Mouse (Mus musculus) T-helper 17 cell (primary cell): ENCODE measurements around the gene Prkcb.

Experiments used
- in situ Hi-C, 2 experiments: fragments of 300-600 bp; cut with MboI, MseI; formaldehyde crosslinking; loops; 1 replicate in 1 of 2; 2 replicates in 1 of 2; pipeline ENCODE4 v1.15.1; 2025; ENCODE audit warnings: high pct_unique_total_duplicates in 2 of 2

Gene Prkcb

DNA sequence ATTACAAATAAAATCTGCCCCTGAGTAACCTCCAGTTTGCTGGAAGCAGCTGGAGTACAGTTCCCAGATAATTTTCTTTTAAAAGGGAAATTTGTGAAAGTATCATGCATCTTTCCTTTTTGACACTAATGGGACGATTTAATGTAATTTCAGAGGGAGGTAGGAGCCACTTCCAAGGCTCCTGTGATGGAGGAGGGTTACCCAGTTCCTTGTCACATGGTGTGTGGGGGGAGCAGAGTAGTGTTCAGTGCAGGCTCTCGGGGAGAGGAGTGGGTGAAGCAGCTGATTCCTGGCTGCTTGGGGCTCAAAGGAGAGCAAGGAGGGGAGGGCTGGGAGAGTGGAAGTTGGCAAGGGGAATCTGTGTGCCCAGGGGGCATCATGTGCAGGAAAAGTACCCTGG, 68.4 kb downstream of the Prkcb start:
- in situ Hi-C loops, result no loop called here

DNA sequence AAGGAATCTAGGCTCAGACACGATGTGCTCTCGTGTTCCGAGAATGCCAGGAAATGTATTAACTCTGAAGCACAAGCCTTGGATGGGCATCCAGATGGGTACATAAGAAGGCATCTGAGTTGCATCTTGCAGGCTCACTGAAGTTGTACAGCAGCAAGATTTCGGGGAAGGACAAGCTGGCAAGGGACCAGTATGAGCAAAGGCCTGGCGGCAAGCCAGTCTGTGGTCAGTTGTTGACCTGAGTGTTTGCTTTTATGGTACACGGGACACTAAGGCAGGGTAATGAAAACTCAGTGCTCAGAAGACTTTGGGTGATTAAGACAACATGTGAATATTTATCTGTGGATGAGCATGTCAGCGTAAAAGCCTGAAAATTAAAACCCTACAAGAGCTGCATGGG, 69.3 kb downstream of the Prkcb start:
- in situ Hi-C loops, result no loop called here

DNA sequence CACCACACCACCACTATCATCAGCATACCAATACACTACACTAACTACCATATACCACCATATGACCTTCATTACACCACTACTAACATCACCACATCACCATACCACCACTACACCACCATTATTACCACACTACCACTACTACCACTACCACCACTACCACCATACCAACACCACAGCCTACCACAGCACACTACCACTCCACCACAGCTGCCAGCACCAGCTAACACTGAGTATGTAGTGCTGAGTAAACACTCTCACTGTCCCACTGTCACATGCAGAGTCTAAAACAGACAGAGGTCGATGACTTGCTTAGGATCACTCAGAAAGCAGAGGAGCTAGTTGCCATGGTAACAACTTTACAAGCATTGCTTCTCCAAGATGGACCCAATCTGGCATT, 78.1 kb downstream of the Prkcb start:
- in situ Hi-C loops, result no loop called here

DNA sequence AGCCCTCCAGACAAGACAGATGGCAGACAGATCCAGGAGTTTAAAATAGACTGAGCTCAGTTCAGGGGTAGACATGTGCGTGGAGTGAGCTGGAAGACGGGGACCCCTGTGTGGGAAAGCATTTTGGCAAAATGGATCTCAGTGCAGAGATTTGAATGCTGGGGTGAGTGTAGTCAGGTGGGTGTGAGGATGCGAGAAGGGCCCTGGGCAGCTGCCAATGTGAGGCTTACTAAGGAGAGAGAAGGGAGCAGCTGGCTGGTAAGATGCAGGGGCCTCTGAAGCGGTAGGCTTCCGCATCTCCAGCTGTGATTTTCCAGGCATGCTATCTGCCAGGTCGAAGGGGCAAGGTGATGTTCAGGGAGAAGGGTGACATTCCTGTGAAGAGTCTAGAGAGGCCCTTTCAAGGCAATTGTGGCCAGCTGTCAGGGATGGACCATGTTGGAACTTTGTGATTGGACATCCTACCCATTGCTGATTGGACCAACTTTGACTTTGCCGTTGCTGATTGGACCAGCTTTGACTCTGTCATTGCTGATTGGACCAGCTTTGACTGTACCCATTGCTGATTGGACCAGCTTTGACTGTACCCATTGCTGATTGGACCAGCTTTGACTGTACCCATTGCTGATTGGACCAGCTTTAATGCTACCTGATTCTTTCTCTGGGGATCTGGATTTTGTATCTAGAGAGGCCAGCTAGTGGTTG, 78.9 kb downstream of the Prkcb start:
- in situ Hi-C loops, result no loop called here

DNA sequence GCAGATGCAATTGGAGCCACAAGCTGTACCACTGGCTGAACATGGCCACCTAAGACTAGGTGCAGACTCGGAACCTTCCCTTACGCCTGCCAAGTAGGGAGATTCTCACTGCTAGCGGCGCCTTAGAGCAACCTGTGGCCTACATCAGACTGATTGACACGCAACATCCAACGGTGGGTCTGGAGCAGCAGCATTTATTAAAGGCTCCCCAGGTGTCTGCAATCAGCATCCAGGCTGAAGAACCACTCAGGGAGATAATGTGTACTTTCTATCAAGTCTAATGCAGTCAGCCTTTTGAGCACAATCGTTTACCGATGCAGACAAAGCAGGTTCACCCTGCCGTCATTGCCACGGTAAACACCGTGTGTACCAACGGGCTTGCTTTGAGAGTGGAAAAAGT, 81.9 kb downstream of the Prkcb start:
- in situ Hi-C loops, result no loop called here

DNA sequence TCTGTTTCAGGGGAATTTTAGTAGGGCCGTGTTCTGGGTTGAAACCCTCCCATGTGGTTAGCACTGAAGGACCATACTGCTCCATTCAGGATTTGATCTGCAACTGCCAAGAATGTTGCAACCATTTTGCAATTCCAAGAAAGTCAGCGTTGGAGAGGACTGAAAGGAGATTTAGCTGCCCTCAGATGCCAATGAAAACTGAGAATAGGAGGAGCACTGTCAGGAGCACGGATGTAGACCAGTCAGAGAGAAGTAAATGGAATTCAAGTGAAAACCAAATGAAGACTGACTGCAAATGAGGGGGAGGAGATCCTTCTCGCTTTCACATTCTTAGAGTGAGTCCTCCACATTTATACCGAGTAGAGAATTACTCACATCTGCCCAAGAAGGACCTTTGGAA, 83.4 kb downstream of the Prkcb start:
- in situ Hi-C loops, result no loop called here

DNA sequence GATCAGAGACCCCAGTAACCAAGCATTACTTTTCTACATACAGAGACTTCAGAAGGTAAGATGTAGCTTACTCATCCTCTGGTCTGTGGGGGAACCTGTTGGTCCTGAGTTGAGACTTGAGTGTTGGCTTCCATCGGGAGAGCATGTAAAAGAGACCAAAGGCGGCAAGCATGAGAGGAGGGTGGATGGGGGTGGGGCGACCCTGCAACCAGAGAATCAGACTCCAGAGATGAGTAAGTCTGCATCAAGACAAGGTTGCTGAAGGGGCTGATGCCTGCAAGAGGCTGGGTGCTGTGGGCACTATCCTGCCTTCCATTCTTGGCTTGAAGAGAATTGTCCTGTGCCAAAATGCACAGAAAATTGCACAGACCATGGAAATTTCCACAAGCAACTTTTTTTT, 83.8 kb downstream of the Prkcb start:
- in situ Hi-C loops, result no loop called here

DNA sequence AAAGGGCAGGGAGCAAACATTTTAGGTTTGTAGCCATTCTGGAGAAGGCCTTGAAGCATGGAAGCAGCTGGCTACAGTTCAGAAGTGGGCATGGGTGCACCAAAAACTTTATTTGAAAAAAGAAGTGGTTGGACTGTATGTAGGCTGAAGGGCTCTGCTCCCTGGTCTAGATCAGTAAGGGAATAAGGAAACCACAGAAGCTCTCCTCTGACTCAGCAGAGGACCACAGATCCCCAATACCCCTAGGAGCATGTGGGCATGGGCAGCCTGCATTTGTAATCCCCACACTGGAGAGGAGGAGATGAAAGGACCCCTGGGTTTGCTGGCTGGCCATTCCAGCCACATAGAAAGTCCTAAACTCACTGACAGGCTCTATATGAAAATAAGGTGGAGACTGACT, 88.3 kb downstream of the Prkcb start:
- in situ Hi-C loops, result no loop called here

DNA sequence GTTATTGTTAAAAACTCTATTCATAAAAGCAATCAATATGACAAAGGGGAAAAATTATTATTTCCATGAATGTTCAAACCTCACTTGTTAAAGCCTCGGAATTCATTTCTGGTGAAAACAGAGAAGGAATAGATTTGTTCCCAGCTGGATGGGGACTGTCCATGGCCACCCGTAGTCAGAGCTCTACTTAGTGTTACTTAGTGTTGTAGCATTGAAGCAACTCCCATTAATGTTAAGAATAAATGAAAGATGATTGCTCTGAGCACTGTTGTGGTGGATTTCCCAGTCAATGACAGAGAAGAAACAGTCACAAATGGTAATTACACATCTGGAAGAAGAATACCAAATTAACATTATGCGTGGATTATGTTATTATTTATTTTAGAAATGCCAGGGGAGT, 89.4 kb downstream of the Prkcb start:
- in situ Hi-C loops, result no loop called here

DNA sequence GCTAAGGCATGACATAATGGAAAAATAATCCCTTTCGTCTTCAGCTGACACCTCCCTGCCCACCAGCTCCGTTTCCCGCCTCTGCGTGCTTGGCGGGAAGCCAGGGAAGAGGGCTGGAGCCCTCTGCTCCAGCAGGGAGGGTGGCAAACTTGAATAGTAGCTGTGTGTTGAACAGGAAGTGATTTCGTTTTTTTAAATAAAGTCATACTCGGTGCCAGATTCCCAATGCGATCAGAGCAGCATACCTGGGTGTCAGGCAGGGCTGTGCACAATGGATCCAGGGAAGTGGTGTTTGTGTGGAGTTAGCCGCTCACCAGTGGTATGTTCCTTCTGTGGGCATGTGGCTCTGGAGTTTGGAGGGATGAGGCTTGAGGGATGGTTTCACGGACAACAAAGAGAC, 89.9 kb downstream of the Prkcb start:
- in situ Hi-C loops, result no loop called here

DNA sequence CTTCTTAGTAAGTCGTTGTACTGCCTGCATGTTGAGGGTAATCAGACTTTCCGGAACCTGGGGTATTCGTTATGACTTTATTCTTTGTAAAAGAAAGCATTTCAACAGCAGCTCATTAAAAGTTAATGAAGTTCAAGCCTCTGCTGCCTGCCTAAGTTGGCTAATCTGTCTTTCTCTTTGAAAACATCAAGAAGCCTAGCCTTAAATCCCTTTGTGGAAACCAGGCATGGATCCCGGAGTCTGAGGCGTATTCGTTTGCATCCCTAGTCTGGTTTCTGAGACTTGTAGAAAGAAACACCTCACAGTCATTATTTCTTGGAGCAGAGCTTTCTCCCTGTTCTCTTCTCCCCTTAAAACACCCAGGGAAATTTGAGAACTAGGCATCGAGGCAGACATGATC, 90.7 kb downstream of the Prkcb start:
- in situ Hi-C loops, result no loop called here

DNA sequence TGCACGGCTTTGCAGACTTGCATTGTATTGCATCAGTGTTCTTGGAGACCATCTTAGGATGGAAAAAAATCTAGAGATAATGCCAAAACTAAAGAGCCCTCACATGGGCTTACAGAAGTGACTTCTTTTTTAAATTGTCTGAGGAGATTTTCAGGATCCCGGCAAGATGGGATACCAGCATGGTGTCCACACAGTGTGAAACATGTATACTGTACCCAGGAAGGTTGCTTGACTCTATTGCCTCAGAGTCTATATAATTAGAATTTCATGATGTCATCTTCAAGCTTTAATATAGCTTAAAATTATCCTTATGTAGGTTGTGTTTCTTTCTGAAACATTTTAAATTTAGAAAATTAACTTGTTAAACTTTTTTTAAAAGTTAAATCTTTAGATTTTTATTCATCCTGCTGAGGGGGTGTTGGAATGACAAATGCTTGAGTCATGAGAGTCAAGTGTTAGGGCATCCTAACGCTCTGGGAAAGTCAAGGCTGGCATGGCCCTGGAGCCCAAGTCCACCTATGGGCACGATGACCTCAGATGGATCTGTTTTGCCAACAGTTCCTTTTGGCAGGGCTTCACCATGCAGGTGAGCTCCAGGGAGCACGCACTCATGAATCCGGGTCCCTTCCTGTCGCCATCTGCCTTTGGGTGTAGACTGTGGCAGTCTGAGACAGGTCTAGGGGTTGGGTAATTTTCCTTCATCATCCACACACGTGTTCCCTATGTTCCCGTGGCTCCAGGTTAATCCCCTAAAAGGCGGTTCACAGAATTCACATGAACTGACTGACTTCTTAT, 92.0 kb downstream of the Prkcb start:
- in situ Hi-C loops, result loop anchor here (5.0 kb wide), 2 partner anchors 62 to 83 kb away; no protein-coding TSS in a partner anchor

DNA sequence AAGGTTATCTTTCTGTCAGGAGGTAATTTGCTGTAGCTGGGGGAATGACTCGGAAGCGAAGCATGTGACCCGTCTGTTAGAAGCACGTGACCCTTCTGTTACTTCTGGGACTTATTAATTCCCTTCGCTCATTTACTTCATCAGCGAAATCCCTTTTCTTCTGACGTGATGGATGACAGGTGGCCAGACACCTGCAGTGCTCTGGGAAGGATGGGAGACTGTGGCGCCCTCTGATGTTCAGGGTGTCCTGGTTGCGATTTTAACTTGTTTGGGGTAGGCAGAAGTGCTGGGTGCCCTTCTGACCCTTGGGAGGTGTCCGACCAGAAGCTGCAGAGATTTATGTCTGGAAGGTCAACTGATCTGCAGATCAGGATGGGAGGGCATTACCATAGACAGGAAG, 93.0 kb downstream of the Prkcb start:
- in situ Hi-C loops, result loop anchor here (5.0 kb wide), 2 partner anchors 61 to 84 kb away; no protein-coding TSS in a partner anchor

DNA sequence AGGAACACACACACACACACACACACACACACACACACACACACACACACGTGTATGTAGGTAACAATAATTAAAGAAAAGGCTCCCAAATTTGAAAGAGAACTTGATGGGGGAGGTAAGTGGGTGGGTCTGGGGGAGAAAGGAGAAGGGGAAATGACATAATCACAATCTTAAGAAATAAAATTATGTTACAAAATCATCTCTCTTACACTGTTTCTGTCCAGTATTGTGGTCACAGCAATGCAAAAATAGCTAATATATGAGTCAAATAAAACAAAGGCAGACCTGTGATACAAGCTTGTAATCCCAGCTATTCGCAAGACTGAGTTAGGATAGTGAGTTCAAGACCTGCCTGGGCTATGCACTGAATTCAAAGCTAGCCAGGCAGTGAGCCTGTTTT, 94.7 kb downstream of the Prkcb start:
- in situ Hi-C loops, result loop anchor here (5.0 kb wide), 2 partner anchors 59 to 86 kb away; no protein-coding TSS in a partner anchor

DNA sequence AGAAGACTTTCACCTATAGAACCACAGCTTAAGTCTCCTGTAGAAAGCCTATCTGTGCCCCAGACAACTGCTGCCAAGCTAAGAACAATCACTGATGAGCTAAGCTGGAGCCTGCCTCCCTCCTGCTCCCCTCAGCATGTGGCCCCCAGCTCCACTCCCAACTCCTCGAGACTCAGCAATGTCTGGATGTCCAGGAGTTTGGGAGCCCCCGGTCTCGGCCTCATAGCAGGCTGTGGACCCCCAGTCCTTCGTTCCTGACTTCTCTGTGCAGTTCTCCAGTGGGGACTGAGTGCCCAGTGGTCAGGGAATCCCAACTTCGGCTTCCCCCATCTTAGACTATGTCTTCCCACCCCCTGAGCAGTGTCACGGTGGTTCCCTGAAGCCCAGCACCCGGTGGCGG, 96.3 kb downstream of the Prkcb start:
- in situ Hi-C loops, result loop anchor here (5.0 kb wide), 2 partner anchors 57 to 88 kb away; no protein-coding TSS in a partner anchor

DNA sequence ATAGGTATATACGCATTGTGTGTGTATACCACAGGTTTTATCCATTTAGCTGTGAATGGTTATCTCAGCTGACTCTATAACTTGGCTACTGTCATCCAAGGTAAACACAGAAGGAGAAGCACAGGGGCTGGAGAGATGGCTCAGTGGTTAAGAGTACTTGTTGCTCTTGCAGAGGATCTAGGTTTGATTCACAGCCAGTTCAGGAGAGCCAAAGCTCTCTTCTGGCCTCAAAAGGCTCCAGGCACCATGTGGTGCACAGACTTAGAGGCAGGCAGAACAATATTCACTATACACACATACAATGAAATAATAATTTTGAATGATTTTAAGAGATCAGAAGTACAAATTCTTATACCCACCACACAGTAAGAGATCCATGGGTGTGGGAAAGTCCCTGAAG, 98.0 kb downstream of the Prkcb start:
- in situ Hi-C loops, result loop anchor here in 1 of 2 experiments (5.0 kb wide), 1 partner anchor 89 kb away; no protein-coding TSS in a partner anchor

DNA sequence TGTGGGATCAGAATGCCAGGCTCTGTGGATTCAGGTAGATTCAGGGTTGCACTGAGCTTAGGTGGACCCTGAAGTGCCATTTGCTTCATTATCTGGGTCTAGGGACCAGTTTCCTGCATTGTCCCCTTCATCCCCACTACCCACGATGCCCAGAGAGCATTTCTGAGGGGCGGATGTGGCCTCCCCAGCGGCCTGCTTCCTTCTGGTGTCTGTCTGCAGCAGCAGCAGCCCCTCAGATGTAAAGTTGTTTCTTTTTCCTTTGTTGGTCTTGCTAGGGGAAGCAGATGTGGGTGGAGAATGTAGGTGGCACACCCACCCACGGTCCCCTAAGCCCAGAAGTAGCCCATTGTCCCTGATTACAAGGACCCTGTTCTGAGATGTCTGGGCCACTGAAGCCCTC, 99.3 kb downstream of the Prkcb start:
- in situ Hi-C loops, result loop anchor here in 1 of 2 experiments (5.0 kb wide), 1 partner anchor 91 kb away; no protein-coding TSS in a partner anchor

DNA sequence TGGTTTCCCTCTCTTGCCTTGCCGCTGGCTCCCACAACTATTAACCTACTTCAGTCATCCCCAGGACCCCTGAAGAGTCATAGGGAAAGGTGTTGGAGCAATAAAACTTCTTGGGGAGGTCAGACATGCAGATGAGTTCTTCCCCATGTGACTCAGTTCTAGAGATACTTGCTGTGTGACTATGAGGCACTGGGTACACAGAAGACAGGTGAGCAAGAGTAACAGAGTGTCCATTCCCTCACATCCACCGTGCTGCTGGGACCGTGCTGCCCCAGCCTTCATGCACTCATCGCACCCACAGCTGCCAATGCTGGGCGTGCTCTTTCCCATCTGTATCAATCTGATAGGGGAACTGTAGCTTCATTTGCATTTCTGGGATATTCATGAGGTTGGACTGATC, 100.3 kb downstream of the Prkcb start:
- in situ Hi-C loops, result loop anchor here in 1 of 2 experiments (5.0 kb wide), 1 partner anchor 92 kb away; no protein-coding TSS in a partner anchor

DNA sequence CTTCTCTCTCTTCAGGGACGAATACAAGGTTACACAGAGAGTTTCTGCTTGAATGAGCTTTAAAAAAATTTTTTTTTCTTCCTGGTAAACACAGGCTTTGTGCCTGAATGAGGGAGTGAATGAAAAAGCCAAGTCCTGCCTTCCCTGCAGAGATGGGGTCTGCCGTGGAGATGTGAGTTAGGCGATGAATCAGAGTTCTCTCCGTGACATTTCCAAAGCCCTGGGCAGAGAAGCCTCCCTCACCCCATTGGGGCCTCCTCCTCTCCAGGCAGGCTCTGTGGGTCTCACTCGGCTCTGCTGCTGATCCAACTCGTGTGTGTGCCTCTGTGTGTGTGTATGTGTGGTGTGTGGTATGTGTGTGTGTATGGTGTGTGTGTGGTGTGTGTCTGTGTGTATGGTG, 101.1 kb downstream of the Prkcb start:
- in situ Hi-C loops, result loop anchor here in 1 of 2 experiments (5.0 kb wide), 2 partner anchors 92 to 568 kb away; no protein-coding TSS in a partner anchor

DNA sequence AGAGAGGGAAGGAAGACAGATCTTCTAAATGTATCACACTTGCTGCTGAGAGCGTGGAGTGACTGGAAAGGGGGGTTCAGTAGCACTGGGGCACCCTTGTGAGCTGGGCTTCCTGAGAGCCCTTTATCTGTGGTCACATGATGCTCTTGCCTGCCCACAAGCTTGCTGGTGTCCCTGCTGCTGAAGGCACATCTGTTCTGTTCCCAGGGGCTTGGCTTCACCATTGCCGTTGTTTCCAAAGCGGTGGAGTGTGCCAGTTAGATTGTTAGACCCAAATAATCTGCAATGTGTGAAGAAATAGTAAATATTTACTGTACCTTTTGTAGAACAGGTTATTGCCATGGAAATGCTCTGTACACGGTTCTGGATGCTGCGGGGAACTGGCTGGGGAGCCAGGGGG, 101.6 kb downstream of the Prkcb start:
- in situ Hi-C loops, result loop anchor here in 1 of 2 experiments (5.0 kb wide), 1 partner anchor 567 kb away; no protein-coding TSS in a partner anchor

DNA sequence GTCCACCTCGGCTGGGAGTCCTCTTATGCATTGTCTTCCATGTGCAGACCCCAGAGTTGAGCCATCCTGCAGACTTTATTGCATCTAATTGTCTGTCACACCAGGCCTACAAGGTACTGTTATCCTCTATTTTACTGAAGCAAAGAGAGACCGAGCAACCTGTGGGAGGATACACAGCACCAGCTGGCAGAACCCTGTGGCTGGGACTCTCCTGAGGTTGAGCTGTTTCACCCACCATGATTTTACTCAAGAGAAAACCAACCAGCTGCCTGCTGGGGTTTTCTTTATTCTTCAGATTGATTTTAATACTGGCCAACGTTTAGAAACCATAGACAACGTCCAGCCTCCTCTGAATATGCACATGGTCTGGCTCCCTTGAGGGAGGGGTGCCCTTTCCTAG, 102.1 kb downstream of the Prkcb start:
- in situ Hi-C loops, result loop anchor here in 1 of 2 experiments (5.0 kb wide), 1 partner anchor 567 kb away; no protein-coding TSS in a partner anchor

DNA sequence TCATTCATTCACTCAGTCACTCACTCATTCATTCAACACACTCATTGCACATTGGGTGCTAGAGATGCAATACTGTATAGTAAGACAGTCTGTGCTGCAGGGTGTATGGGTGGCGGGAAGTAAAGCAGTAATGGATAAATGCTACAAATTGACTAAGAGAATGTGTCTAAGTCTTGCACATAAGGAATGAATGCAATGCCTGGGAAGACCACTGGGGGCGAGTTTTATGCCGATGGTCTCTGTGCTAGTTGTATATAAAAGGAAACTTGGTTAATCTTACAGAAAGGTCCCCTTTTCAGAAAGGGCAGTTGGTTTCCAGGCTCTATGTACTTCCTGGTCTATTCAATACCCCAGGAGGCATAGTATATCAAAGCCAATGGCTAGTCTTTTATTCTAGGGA, 102.8 kb downstream of the Prkcb start:
- in situ Hi-C loops, result loop anchor here in 1 of 2 experiments (5.0 kb wide), 1 partner anchor 566 kb away; no protein-coding TSS in a partner anchor
